Mouse (Mus musculus) spleen, adult 2 months (tissue): ENCODE measurements around the gene Scgb1a1. TPM values are rescaled to one million over a fixed set of nuclear protein-coding genes. Genes with fewer than 3 reads are reported as not detected.
A peak's percentile ranks its signal among the peaks of the same experiment; 100 is the strongest.
"Not testable (repeated sequence)": the region's sequence is repeated elsewhere in the genome, so short reads cannot be mapped to it uniquely, and the experiment has no call there.

Source experiments
- DNase-seq, 2 experiments: peaks; one replicate each; pipeline versions ENCODE4 v3.0.0 to v3.0.0-alpha.2; 2012 to 2021; ENCODE audit warnings: low spot score in 2 of 2, low read depth in 1 of 2
- H3K27ac ChIP-seq: fragments of 200-500 bp; 2 replicates; pipeline ENCODE4 v1.5.1; 2012; ENCODE audit warnings: low read length, inconsistent platforms; ENCODE audit not compliant: insufficient read depth
- H3K27me3 ChIP-seq: fragments of 200-500 bp; 2 replicates; pipeline ENCODE4 v1.6.1; 2012; ENCODE audit warnings: mild to moderate bottlenecking, moderate library complexity, low read length, inconsistent platforms; ENCODE audit not compliant: control insufficient read depth, insufficient read depth
- H3K36me3 ChIP-seq: fragments of 200-500 bp; 2 replicates; pipeline ENCODE4 v1.6.1; 2012; ENCODE audit warnings: mild to moderate bottlenecking, low read length, inconsistent platforms; ENCODE audit not compliant: control insufficient read depth, insufficient read depth
- H3K4me1 ChIP-seq: fragments of 200-500 bp; 2 replicates; pipeline ENCODE4 v1.6.1; 2011; ENCODE audit warnings: inconsistent platforms; ENCODE audit not compliant: control insufficient read depth, insufficient read depth, insufficient read length
- H3K4me3 ChIP-seq: fragments of 200-500 bp; 2 replicates; pipeline ENCODE4 v1.5.1; 2011; ENCODE audit warnings: mild to moderate bottlenecking, inconsistent platforms; ENCODE audit not compliant: insufficient read depth, insufficient read length; ENCODE audit errors: extremely low read depth
- CTCF ChIP-seq: fragments of 200-500 bp; IDR thresholded peaks from 2 replicates; pipeline ENCODE4 v1.5.1; 2011; ENCODE audit warnings: mild to moderate bottlenecking, inconsistent platforms; ENCODE audit not compliant: insufficient read depth, insufficient read length, insufficient replicate concordance; ENCODE audit errors: extremely low read depth
- POLR2A ChIP-seq: fragments of 200-500 bp; IDR thresholded peaks from 2 replicates; pipeline ENCODE4 v1.6.1; 2011; ENCODE audit warnings: low read depth, low read length, inconsistent platforms
- WGBS: fragments of 180-500 bp; shearing (Covaris S2); methylation state at CpG from one replicate; pipeline ENCODE4 v1.1.7; 2018; 5-methylcytosine and 5-hydroxymethylcytosine counted together
- polyA plus RNA-seq: library from polyadenylated mRNA; depleted of rRNA; stranded (reverse); fragments of >200 nt; gene quantifications from 2 replicates; pipeline ENCODE4 v1.2.3, GENCODE M21; 2012; rRNA removed

The Scgb1a1 gene
- polyA plus RNA-seq = 0.26 and 0.91 TPM in 2 replicates

GRCm38 (mm10) chr19:9087821-9088220 lies at the start of gene Scgb1a1:
TSS of gene Scgb1a1 (minus strand) at chr19:9087958.
- no peak within 1 kb of the TSS for H3K27ac ChIP-seq
- no peak within 1 kb of the TSS for H3K4me3 ChIP-seq
- no peak for TF ChIP-seq CTCF
- no peaks in the 10 kb centered on the region for H3K4me1 ChIP-seq
- DNase-seq = no peak
- WGBS = 80% methylated on average over 4 of the region's 4 CpGs
- H3K36me3 ChIP-seq = no peaks in the 10 kb centered on the region
- no peaks in the 10 kb centered on the region for H3K27me3 ChIP-seq

- H3K4me1 ChIP-seq = no peaks in the 10 kb centered on the region
- DNase-seq = no peak
- no peak overlapping the region for H3K4me3 ChIP-seq
- 98% methylated on average over 1 of the region's 1 CpGs for WGBS
- H3K36me3 ChIP-seq = 0 out of 2 replicates have a peak, but pooled peaks cover 1% of the 10 kb centered on the region
- TF ChIP-seq CTCF (no peak), POLR2A (no peak)
- H3K27ac ChIP-seq = no peak overlapping the region
- H3K27me3 ChIP-seq = no peaks in the 10 kb centered on the region
Measured at GRCm38 (mm10) chr19:9137159-9137558, 49.4 kb upstream of the Scgb1a1 start.

GRCm38 (mm10) chr19:9135512-9136331 lies 48.0 kb upstream of the Scgb1a1 start, which contains the start of gene Asrgl1:
TSS of gene Asrgl1 (minus strand) at chr19:9135636.
- Histone ChIP-seq H3K27me3 (no peaks in the 10 kb centered on the region), H3K27ac (peak within 1 kb of the TSS; percentile 80), H3K4me3 (peak within 1 kb of the TSS; percentile 90), H3K36me3 (0 out of 2 replicates have a peak, but pooled peaks cover 1% of the 10 kb centered on the region), H3K4me1 (no peaks in the 10 kb centered on the region; the same call in 1 of the 2 replicates)
- WGBS = 11% methylated on average over 31 of the region's 31 CpGs
- TF ChIP-seq POLR2A (peak; percentile 61), CTCF (no peak)
- DNase-seq = peak; percentile 67 to 90

GRCm38 (mm10) chr19:9134746-9135511 lies 47.2 kb upstream of the Scgb1a1 start:
- no peak for TF ChIP-seq CTCF
- TF ChIP-seq POLR2A = no peak
- H3K36me3 ChIP-seq = 0 out of 2 replicates have a peak, but pooled peaks cover 1% of the 10 kb centered on the region
- no peaks in the 10 kb centered on the region for H3K27me3 ChIP-seq
- no peaks in the 10 kb centered on the region; the same call in 1 of the 2 replicates for H3K4me1 ChIP-seq
- under 1% methylated on average over 37 of the region's 37 CpGs for WGBS
- DNase-seq = peak; percentile 37 to 39
- peak overlapping the region; percentile 90 for H3K4me3 ChIP-seq
- peak overlapping the region; percentile 80 for H3K27ac ChIP-seq

GRCm38 (mm10) chr19:9129996-9130395 lies 42.2 kb upstream of the Scgb1a1 start:
- no peak for DNase-seq
- 94% methylated on average over 1 of the region's 1 CpGs for WGBS
- Histone ChIP-seq H3K4me3 (no peak overlapping the region), H3K36me3 (0 out of 2 replicates have a peak, but pooled peaks cover 4% of the 10 kb centered on the region), H3K27me3 (no peaks in the 10 kb centered on the region), H3K4me1 (no peaks in the 10 kb centered on the region; the same call in 1 of the 2 replicates), H3K27ac (no peak overlapping the region)
- TF ChIP-seq POLR2A (no peak), CTCF (no peak)

GRCm38 (mm10) chr19:9128499-9129194 lies 40.9 kb upstream of the Scgb1a1 start:
- no peak overlapping the region for H3K27ac ChIP-seq
- no peak overlapping the region for H3K4me3 ChIP-seq
- 0 out of 2 replicates have a peak, but pooled peaks cover 2% of the 10 kb centered on the region for H3K36me3 ChIP-seq
- no peaks in the 10 kb centered on the region; the same call in 1 of the 2 replicates for H3K4me1 ChIP-seq
- no peak for DNase-seq
- H3K27me3 ChIP-seq = no peaks in the 10 kb centered on the region
- no peak for TF ChIP-seq POLR2A
- TF ChIP-seq CTCF = no peak
- 94% methylated on average over 4 of the region's 4 CpGs for WGBS

- WGBS = 92% methylated on average over 2 of the region's 2 CpGs
- not testable (repeated sequence) for H3K4me1 ChIP-seq
Measured at GRCm38 (mm10) chr19:9123986-9124385, 36.2 kb upstream of the Scgb1a1 start.

More at GRCm38 (mm10) chr19:9123986-9124385, 36.2 kb upstream of the Scgb1a1 start:
- H3K4me3 ChIP-seq, H3K36me3 ChIP-seq, H3K27me3 ChIP-seq, DNase-seq, H3K27ac ChIP-seq: not testable (repeated sequence)
